Mouse (Mus musculus) heart, adult 2 months (tissue): ENCODE measurements at regions not wholly inside any gene's neighbourhood (a gene's known extent, or its start where the extent isn't known, plus 50 kb on each side); places are given as distances from the start of the nearest gene placed in this dataset.

Experiments
- DNase-seq, 2 experiments: peaks; one replicate each; pipeline ENCODE4 v3.0.0; 2021
- H3K27ac ChIP-seq: fragments of 200-600 bp; 2 replicates; pipeline ENCODE4 v1.8.1; 2022
- H3K27me3 ChIP-seq: fragments of 200-500 bp; 2 replicates; pipeline ENCODE4 v1.6.1; 2012; ENCODE audit warnings: mild to moderate bottlenecking, low read length, inconsistent platforms, mixed read lengths; ENCODE audit not compliant: control insufficient read depth, insufficient read depth
- H3K36me3 ChIP-seq: fragments of 200-500 bp; 2 replicates; pipeline ENCODE4 v1.6.1; 2012; ENCODE audit warnings: low read length, inconsistent platforms; ENCODE audit not compliant: control insufficient read depth, insufficient read depth
- H3K4me1 ChIP-seq: fragments of 200-500 bp; 2 replicates; pipeline ENCODE4 v1.6.1; 2011; ENCODE audit warnings: low read length; ENCODE audit not compliant: control insufficient read depth, insufficient read depth
- H3K4me3 ChIP-seq: fragments of 200-600 bp; 2 replicates; pipeline ENCODE4 v1.8.1; 2022
- H3K79me2 ChIP-seq: fragments of 200-500 bp; replicated peaks from 2 replicates; pipeline ENCODE4 v1.6.1; 2012; ENCODE audit warnings: mild to moderate bottlenecking, inconsistent platforms, low read length, moderate library complexity, mixed read lengths; ENCODE audit not compliant: control insufficient read depth, insufficient read depth
- H3K9ac ChIP-seq: fragments of 200-500 bp; 2 replicates; pipeline ENCODE4 v1.6.1; 2012; ENCODE audit warnings: low read depth, mild to moderate bottlenecking, control low read depth, inconsistent platforms, low read length, mixed read lengths
- CTCF ChIP-seq: fragments of 200-600 bp; IDR thresholded peaks from 2 replicates; pipeline ENCODE4 v1.8.1; 2022; ENCODE audit warnings: antibody characterized with exemption, mild to moderate bottlenecking, moderate library complexity
- EP300 ChIP-seq: fragments of 200-500 bp; IDR thresholded peaks from 2 replicates; pipeline ENCODE4 v1.6.1; 2011; ENCODE audit warnings: low read depth, low read length, control low read depth; ENCODE audit not compliant: insufficient read depth
- POLR2A ChIP-seq: fragments of 200-500 bp; IDR thresholded peaks from 2 replicates; pipeline ENCODE4 v1.6.1; 2011; ENCODE audit warnings: mild to moderate bottlenecking, low read depth, low read length, control low read depth; ENCODE audit not compliant: insufficient read depth
- WGBS: fragments of 180-500 bp; shearing (Covaris S2); methylation state at CpG from one replicate; pipeline ENCODE4 v1.1.7; 2018; 5-methylcytosine and 5-hydroxymethylcytosine counted together
- intact Hi-C: fragments of 180-260 bp; cut with DNase I; formaldehyde crosslinking; loops from one replicate; pipeline ENCODE4 v1.15.1; 2025

DNA sequence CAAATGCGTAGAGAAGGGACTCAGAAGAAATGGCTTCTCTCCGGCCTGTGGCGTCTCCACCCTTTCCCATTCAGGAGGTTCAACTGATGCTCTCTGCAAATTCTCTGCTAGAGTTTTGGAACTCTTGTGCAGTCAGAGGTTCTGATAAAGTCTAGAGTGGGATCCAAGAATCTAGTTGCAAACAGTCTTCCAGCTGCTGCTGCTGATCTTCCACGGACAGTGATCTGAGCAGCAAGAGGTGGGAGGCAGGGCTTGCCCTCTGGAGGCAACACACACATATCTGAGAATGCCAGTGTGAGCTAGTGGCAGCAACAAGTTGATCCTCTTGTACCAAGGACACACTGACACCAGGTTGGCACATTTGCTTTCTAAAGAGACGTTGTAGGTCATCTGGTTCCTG, 93.4 kb upstream of the Gas1 start:
- no peak overlapping the region for H3K27ac ChIP-seq
- WGBS = 61% methylated on average over 5 of the region's 5 CpGs
- no peak for TF ChIP-seq POLR2A
- TF ChIP-seq EP300 = no peak
- no peak for TF ChIP-seq CTCF
- intact Hi-C loops = no loop called here
- H3K79me2 ChIP-seq = no peaks in the 10 kb centered on the region
- H3K27me3 ChIP-seq = no peaks in the 10 kb centered on the region
- H3K4me1 ChIP-seq = peaks cover 3% of the 10 kb centered on the region; the same call in 1 of the 2 replicates
- H3K36me3 ChIP-seq = no peaks in the 10 kb centered on the region
- no peak overlapping the region for H3K9ac ChIP-seq
- no peak overlapping the region for H3K4me3 ChIP-seq
- DNase-seq = no peak

DNA sequence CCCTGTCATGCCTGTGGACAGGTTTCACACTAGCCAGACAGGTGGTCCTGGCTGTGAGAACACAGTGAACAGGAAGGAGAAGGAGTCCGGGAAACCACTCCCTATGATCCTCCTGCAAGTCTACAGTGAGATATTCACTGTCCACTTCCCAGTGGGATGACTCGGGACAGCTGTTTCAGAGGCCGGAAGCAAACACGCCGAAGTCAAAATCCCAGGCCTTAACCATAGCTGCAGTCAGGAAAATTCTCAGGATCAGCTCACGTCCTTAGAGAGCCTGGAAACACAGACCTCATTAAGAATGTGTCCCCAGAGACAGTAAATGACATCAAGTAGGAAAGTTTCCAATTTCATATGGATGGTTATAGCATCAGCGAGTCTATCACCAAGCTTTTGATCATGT, 96.2 kb upstream of the Gas1 start:
- Histone ChIP-seq H3K9ac (no peak overlapping the region), H3K79me2 (no peaks in the 10 kb centered on the region), H3K4me1 (peaks cover 3% of the 10 kb centered on the region; the same call in 1 of the 2 replicates), H3K4me3 (no peak overlapping the region), H3K27ac (no peak overlapping the region; the same call in 1 of the 2 replicates), H3K27me3 (no peaks in the 10 kb centered on the region), H3K36me3 (no peaks in the 10 kb centered on the region)
- TF ChIP-seq POLR2A (no peak), CTCF (no peak), EP300 (no peak)
- 68% methylated on average over 7 of the region's 7 CpGs for WGBS
- no peak for DNase-seq
- intact Hi-C loops = no loop called here

DNA sequence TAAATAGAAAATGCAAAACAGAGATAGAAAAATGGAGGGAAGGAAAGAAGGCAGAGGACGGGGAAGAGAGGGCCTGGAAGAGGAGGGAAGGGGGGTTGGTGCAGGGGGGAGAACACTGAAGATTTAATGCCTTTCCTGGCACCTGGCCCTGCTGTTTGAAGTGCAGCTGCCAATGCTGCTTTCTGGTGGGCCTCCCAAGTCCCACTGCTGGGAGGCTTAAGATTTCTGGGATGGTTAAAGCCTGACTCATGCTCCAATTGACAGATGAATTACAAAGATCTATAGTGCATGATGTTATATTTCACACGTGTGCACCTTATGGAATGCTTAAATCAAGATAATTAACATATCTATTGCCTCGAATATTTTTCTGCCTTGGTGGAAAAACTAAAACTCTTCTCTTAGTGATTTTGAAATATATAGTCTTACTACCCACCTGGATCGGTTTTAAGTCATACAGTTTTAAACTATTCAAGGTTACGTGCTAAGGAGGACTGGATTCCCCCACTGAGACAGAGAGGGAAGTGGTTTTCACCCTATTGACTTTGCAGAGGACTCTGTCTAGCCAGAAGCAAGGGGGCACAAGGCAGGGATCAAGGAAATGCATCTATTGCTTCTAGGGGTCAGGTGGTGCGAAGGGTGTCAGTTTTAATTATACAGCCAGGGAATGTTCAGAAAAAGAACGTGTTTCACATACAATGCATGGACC, 105.5 kb upstream of the Gas1 start:
- no peak overlapping the region for H3K27ac ChIP-seq
- H3K4me3 ChIP-seq = no peak overlapping the region
- no peaks in the 10 kb centered on the region for H3K27me3 ChIP-seq
- H3K36me3 ChIP-seq = no peaks in the 10 kb centered on the region; the same call in 1 of the 2 replicates
- H3K4me1 ChIP-seq = peaks cover 4% of the 10 kb centered on the region; the same call in 1 of the 2 replicates
- DNase-seq = no peak
- no peak for TF ChIP-seq POLR2A
- TF ChIP-seq CTCF = no peak
- no peak for TF ChIP-seq EP300
- H3K79me2 ChIP-seq = no peaks in the 10 kb centered on the region
- 71% methylated on average over 7 of the region's 7 CpGs for WGBS
- intact Hi-C loops = no loop called here
- H3K9ac ChIP-seq = no peak overlapping the region

DNA sequence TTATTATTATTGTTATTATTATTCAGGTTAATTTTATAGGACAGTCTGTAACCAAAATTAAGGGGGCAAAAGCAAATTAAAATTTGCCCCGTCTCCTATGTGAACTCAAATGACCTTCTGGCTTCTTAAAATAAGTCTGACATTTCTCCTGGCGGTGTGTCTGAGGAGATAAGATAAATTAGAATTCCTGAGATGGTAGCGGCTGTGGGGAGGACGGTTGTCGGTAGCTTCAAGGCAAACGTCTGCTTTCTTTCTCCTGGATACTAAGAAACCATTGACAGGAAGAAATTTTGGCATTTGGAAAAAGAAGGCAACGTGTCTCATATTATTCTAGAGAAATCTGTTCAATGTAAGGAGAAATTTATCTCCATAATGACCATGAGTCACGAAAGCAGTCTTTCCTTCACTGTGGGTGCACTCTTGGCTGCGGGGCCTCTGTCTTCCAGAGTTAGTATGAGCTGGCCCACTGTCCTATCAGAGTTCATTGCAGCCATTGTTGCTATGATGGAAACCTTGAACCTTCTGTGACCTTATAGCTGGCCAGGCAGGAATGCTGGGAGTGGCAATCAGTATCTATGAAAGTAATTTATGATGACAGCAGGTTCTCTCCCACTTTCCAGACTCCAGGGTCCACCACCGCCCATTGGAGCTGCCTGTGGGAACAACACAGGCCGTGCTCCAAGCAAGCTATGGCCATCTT, 109.5 kb upstream of the Gas1 start:
- Histone ChIP-seq H3K79me2 (no peaks in the 10 kb centered on the region), H3K4me3 (no peak overlapping the region), H3K27me3 (no peaks in the 10 kb centered on the region), H3K36me3 (no peaks in the 10 kb centered on the region; the same call in 1 of the 2 replicates), H3K27ac (peak overlapping the region; percentile 51), H3K9ac (no peak overlapping the region), H3K4me1 (peaks cover 8% of the 10 kb centered on the region)
- 18% methylated on average over 11 of the region's 11 CpGs for WGBS
- peak in 1 of 2 experiments; percentile 40 for DNase-seq
- TF ChIP-seq EP300 (no peak), POLR2A (no peak), CTCF (no peak)
- intact Hi-C loops = loop anchor here (5.0 kb wide), 1 partner anchor 109 kb away; the partner anchor contains the start of gene Gas1

DNA sequence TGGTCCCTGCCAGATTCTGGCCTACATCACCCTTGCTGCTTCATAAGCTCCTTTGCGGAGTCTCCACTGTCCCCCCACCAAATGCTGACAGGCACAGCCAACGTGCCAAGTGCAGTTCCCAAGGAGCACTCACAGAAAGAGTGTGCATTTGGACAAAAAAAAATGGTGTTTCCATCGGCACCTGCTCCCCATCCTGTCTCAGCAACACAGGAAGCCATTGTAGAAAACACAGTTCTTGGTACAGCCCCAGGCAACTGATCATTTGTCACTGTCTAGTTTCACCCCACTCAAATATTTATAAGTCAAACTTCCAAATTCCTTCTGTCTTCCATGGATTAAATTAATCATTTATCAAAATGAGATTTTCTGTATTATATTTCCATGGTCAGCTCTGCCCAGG, 112.5 kb upstream of the Gas1 start:
- Histone ChIP-seq H3K4me3 (no peak overlapping the region), H3K4me1 (peaks cover 8% of the 10 kb centered on the region), H3K27me3 (no peaks in the 10 kb centered on the region), H3K27ac (no peak overlapping the region), H3K79me2 (no peaks in the 10 kb centered on the region), H3K36me3 (no peaks in the 10 kb centered on the region; the same call in 1 of the 2 replicates), H3K9ac (no peak overlapping the region)
- intact Hi-C loops = loop anchor here (5.0 kb wide), 1 partner anchor 112 kb away; the partner anchor contains the start of gene Gas1
- no peak for DNase-seq
- 77% methylated on average over 3 of the region's 3 CpGs for WGBS
- no peak for TF ChIP-seq POLR2A
- TF ChIP-seq EP300 = no peak
- TF ChIP-seq CTCF = no peak

DNA sequence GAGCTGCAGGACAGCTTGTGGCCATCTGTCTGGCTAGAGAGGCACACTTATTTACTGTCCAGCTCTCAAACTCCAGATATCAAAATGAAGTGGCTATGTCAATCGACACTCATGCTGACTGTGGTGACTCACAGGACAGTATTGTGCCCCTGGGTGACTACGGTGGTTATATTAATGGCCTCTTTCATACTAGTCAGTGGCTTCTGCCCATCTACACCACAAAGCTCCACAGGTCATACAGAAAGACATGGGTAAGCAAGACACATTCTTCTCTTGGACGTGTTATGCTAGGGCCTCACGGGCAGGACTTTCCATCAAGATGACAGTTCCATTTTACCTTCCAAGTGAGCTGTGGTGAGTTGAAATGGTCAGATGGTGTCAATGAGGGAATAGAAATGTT, 113.7 kb upstream of the Gas1 start:
- peak overlapping the region; percentile 31 for H3K27ac ChIP-seq
- no peak for DNase-seq
- H3K4me1 ChIP-seq = peaks cover 8% of the 10 kb centered on the region
- 60% methylated on average over 4 of the region's 4 CpGs for WGBS
- H3K36me3 ChIP-seq = no peaks in the 10 kb centered on the region; the same call in 1 of the 2 replicates
- H3K79me2 ChIP-seq = no peaks in the 10 kb centered on the region
- H3K9ac ChIP-seq = no peak overlapping the region
- intact Hi-C loops = no loop called here
- no peaks in the 10 kb centered on the region for H3K27me3 ChIP-seq
- no peak overlapping the region for H3K4me3 ChIP-seq
- TF ChIP-seq POLR2A (no peak), CTCF (no peak), EP300 (no peak)
